Mouse (Mus musculus): ENCODE results near the gene Ppif. TPM values are rescaled to one million over a fixed set of nuclear protein-coding genes. Genes with fewer than 3 reads are reported as not detected.
A peak's percentile ranks its signal among the peaks of the same experiment; 100 is the strongest.

Gene Ppif
- polyA plus RNA-seq, 1 experiment, result 59.5 TPM

- peak; percentile 20 for DNase-seq (ENCODE audit: low read depth)
- no peak for TF ChIP-seq POLR2A (IDR thresholded peaks at IDR 0.05; ENCODE audit: borderline replicate concordance, extremely low read depth, insufficient read depth, insufficient read length, poor library complexity, severe bottlenecking)
- no peak for TF ChIP-seq CTCF (IDR thresholded peaks at IDR 0.05; ENCODE audit: borderline replicate concordance, extremely low read depth, insufficient read depth, insufficient read length)
Observed at GRCm38 (mm10) chr14:25718471-25718870, 24.5 kb downstream of the Ppif start.

GRCm38 (mm10) chr14:25719371-25719770 lies 25.4 kb downstream of the Ppif start:
- TF ChIP-seq CTCF (IDR thresholded peaks at IDR 0.05; ENCODE audit: borderline replicate concordance, extremely low read depth, insufficient read depth, insufficient read length) (no peak), POLR2A (IDR thresholded peaks at IDR 0.05; ENCODE audit: borderline replicate concordance, extremely low read depth, insufficient read depth, insufficient read length, poor library complexity, severe bottlenecking) (no peak)
- no peak for DNase-seq (ENCODE audit: low read depth)

- no peak for DNase-seq (ENCODE audit: low read depth)
- TF ChIP-seq POLR2A (IDR thresholded peaks at IDR 0.05; ENCODE audit: borderline replicate concordance, extremely low read depth, insufficient read depth, insufficient read length, poor library complexity, severe bottlenecking) (no peak), CTCF (IDR thresholded peaks at IDR 0.05; ENCODE audit: borderline replicate concordance, extremely low read depth, insufficient read depth, insufficient read length) (no peak)
Observed at GRCm38 (mm10) chr14:25720962-25721707, 27.2 kb downstream of the Ppif start.

- TF ChIP-seq CTCF (IDR thresholded peaks at IDR 0.05; ENCODE audit: borderline replicate concordance, extremely low read depth, insufficient read depth, insufficient read length), result no peak
- no peak for TF ChIP-seq POLR2A (IDR thresholded peaks at IDR 0.05; ENCODE audit: borderline replicate concordance, extremely low read depth, insufficient read depth, insufficient read length, poor library complexity, severe bottlenecking)
- DNase-seq (ENCODE audit: low read depth), result no peak
Observed at GRCm38 (mm10) chr14:25725032-25725497, 31.1 kb downstream of the Ppif start.

- DNase-seq (ENCODE audit: low read depth), result no peak
- no peak for TF ChIP-seq POLR2A (IDR thresholded peaks at IDR 0.05; ENCODE audit: borderline replicate concordance, extremely low read depth, insufficient read depth, insufficient read length, poor library complexity, severe bottlenecking)
- no peak for TF ChIP-seq CTCF (IDR thresholded peaks at IDR 0.05; ENCODE audit: borderline replicate concordance, extremely low read depth, insufficient read depth, insufficient read length)
Observed at GRCm38 (mm10) chr14:25725690-25726089, 31.7 kb downstream of the Ppif start.

GRCm38 (mm10) chr14:25726226-25727148 lies 32.5 kb downstream of the Ppif start:
- peak; percentile 89 for TF ChIP-seq CTCF (IDR thresholded peaks at IDR 0.05; ENCODE audit: borderline replicate concordance, extremely low read depth, insufficient read depth, insufficient read length)
- no peak for TF ChIP-seq POLR2A (IDR thresholded peaks at IDR 0.05; ENCODE audit: borderline replicate concordance, extremely low read depth, insufficient read depth, insufficient read length, poor library complexity, severe bottlenecking)
- DNase-seq (ENCODE audit: low read depth), result peak; percentile 65

- DNase-seq (ENCODE audit: low read depth), result no peak
- TF ChIP-seq POLR2A (IDR thresholded peaks at IDR 0.05; ENCODE audit: borderline replicate concordance, extremely low read depth, insufficient read depth, insufficient read length, poor library complexity, severe bottlenecking) (no peak), CTCF (IDR thresholded peaks at IDR 0.05; ENCODE audit: borderline replicate concordance, extremely low read depth, insufficient read depth, insufficient read length) (no peak)
Observed at GRCm38 (mm10) chr14:25727149-25727510, 33.2 kb downstream of the Ppif start.

GRCm38 (mm10) chr14:25734736-25735716 lies 41.1 kb downstream of the Ppif start:
- TF ChIP-seq CTCF (IDR thresholded peaks at IDR 0.05; ENCODE audit: borderline replicate concordance, extremely low read depth, insufficient read depth, insufficient read length) (no peak), POLR2A (IDR thresholded peaks at IDR 0.05; ENCODE audit: borderline replicate concordance, extremely low read depth, insufficient read depth, insufficient read length, poor library complexity, severe bottlenecking) (no peak)
- DNase-seq (ENCODE audit: low read depth), result peak; percentile 74

GRCm38 (mm10) chr14:25736140-25736539 lies 42.2 kb downstream of the Ppif start:
- TF ChIP-seq CTCF (IDR thresholded peaks at IDR 0.05; ENCODE audit: borderline replicate concordance, extremely low read depth, insufficient read depth, insufficient read length) (no peak), POLR2A (IDR thresholded peaks at IDR 0.05; ENCODE audit: borderline replicate concordance, extremely low read depth, insufficient read depth, insufficient read length, poor library complexity, severe bottlenecking) (no peak)
- no peak for DNase-seq (ENCODE audit: low read depth)

GRCm38 (mm10) chr14:25736589-25736988 lies 42.6 kb downstream of the Ppif start:
- no peak for TF ChIP-seq POLR2A (IDR thresholded peaks at IDR 0.05; ENCODE audit: borderline replicate concordance, extremely low read depth, insufficient read depth, insufficient read length, poor library complexity, severe bottlenecking)
- TF ChIP-seq CTCF (IDR thresholded peaks at IDR 0.05; ENCODE audit: borderline replicate concordance, extremely low read depth, insufficient read depth, insufficient read length), result no peak
- peak; percentile 74 for DNase-seq (ENCODE audit: low read depth)

Measured in brain, embryonic 14.5 days (tissue).